Mouse (Mus musculus) ES-Bruce4 (cell line): ENCODE results near the gene Cyp8b1. TPM values are rescaled to one million over a fixed set of nuclear protein-coding genes. Genes with fewer than 3 reads are reported as not detected.

Experiments
- H3K27ac ChIP-seq: 2 replicates; pipeline ENCODE4 v1.5.1; 2012; ENCODE audit warnings: low read length, inconsistent platforms; ENCODE audit not compliant: insufficient read depth
- H3K27me3 ChIP-seq: 2 replicates; pipeline ENCODE4 v1.6.1; 2012; ENCODE audit warnings: mild to moderate bottlenecking, low read length, inconsistent platforms; ENCODE audit not compliant: control insufficient read depth, poor library complexity, insufficient read depth, severe bottlenecking
- H3K36me3 ChIP-seq: 2 replicates; pipeline ENCODE4 v1.6.1; 2012; ENCODE audit warnings: inconsistent platforms, mild to moderate bottlenecking, low read length, moderate library complexity; ENCODE audit not compliant: control insufficient read depth, poor library complexity, insufficient read depth, severe bottlenecking
- H3K4me1 ChIP-seq: one replicate; pipeline ENCODE4 v1.8.1; 2011; ENCODE audit warnings: low read length; ENCODE audit not compliant: control insufficient read depth, insufficient read depth
- H3K4me3 ChIP-seq: 2 replicates; pipeline ENCODE4 v1.5.1; 2011; ENCODE audit warnings: low read depth, mild to moderate bottlenecking, low read length
- H3K9ac ChIP-seq: 2 replicates; pipeline ENCODE4 v1.6.1; 2012; ENCODE audit warnings: low read depth, mild to moderate bottlenecking, inconsistent platforms; ENCODE audit not compliant: poor library complexity, severe bottlenecking
- H3K9me3 ChIP-seq: replicated peaks from 2 replicates; pipeline ENCODE4 v1.6.1; 2012; ENCODE audit warnings: mild to moderate bottlenecking, low read length, inconsistent platforms; ENCODE audit not compliant: control insufficient read depth, poor library complexity, insufficient read depth, severe bottlenecking
- CTCF ChIP-seq: IDR thresholded peaks from one replicate; pipeline ENCODE4 v1.8.1; 2011; ENCODE audit warnings: low read depth, low read length
- EP300 ChIP-seq: IDR thresholded peaks from 2 replicates; pipeline ENCODE4 v1.6.1; 2011; ENCODE audit warnings: low read depth, low read length; ENCODE audit not compliant: insufficient read depth
- POLR2A ChIP-seq: IDR thresholded peaks from one replicate; pipeline ENCODE4 v1.8.1; 2011; ENCODE audit warnings: low read length; ENCODE audit not compliant: insufficient read depth
- polyA plus RNA-seq: library from polyadenylated mRNA; stranded (reverse); fragments of >200 nt; gene quantifications from 2 replicates; pipeline ENCODE4 v1.2.4, GENCODE M21; 2011; ENCODE audit warnings: low read depth; ENCODE audit not compliant: missing spikeins, insufficient read depth, insufficient read length

Cyp8b1 gene
- polyA plus RNA-seq, 1 experiment, result not detected

- TF ChIP-seq POLR2A (no peak), EP300 (no peak), CTCF (no peak)
- no peaks in the 10 kb centered on the region for H3K4me1 ChIP-seq
- H3K9me3 ChIP-seq, result no peaks in the 10 kb centered on the region
- no peaks in the 10 kb centered on the region for H3K36me3 ChIP-seq
- no peaks in the 10 kb centered on the region; the same call in 1 of the 2 replicates for H3K27me3 ChIP-seq
- no peak overlapping the region for H3K9ac ChIP-seq
- no peak overlapping the region for H3K4me3 ChIP-seq
- no peak overlapping the region for H3K27ac ChIP-seq
Observed at GRCm38 (mm10) chr9:121948431-121948830, 32.3 kb upstream of the Cyp8b1 start.

GRCm38 (mm10) chr9:121947784-121948183 is 31.7 kb upstream of the Cyp8b1 start:
- Histone ChIP-seq H3K27ac (no peak overlapping the region), H3K4me3 (no peak overlapping the region), H3K27me3 (no peaks in the 10 kb centered on the region; the same call in 1 of the 2 replicates), H3K36me3 (no peaks in the 10 kb centered on the region), H3K9me3 (no peaks in the 10 kb centered on the region), H3K9ac (no peak overlapping the region), H3K4me1 (no peaks in the 10 kb centered on the region)
- TF ChIP-seq POLR2A (no peak), EP300 (no peak), CTCF (no peak)

- no peaks in the 10 kb centered on the region for H3K36me3 ChIP-seq
- no peak overlapping the region for H3K27ac ChIP-seq
- no peak overlapping the region for H3K4me3 ChIP-seq
- TF ChIP-seq EP300 (no peak), CTCF (no peak), POLR2A (no peak)
- no peaks in the 10 kb centered on the region; the same call in 1 of the 2 replicates for H3K27me3 ChIP-seq
- no peaks in the 10 kb centered on the region for H3K9me3 ChIP-seq
- no peak overlapping the region for H3K9ac ChIP-seq
- no peaks in the 10 kb centered on the region for H3K4me1 ChIP-seq
Observed at GRCm38 (mm10) chr9:121943628-121944027, 27.5 kb upstream of the Cyp8b1 start.

GRCm38 (mm10) chr9:121943005-121943404 is 26.9 kb upstream of the Cyp8b1 start:
- Histone ChIP-seq H3K27ac (no peak overlapping the region), H3K27me3 (no peaks in the 10 kb centered on the region; the same call in 1 of the 2 replicates), H3K9me3 (no peaks in the 10 kb centered on the region), H3K4me1 (no peaks in the 10 kb centered on the region), H3K36me3 (no peaks in the 10 kb centered on the region), H3K9ac (no peak overlapping the region), H3K4me3 (no peak overlapping the region)
- TF ChIP-seq EP300, result no peak
- no peak for TF ChIP-seq POLR2A
- TF ChIP-seq CTCF, result no peak

- H3K27ac ChIP-seq, result no peak overlapping the region
- H3K36me3 ChIP-seq, result no peaks in the 10 kb centered on the region
- no peaks in the 10 kb centered on the region for H3K4me1 ChIP-seq
- no peak for TF ChIP-seq POLR2A
- TF ChIP-seq CTCF, result no peak
- H3K27me3 ChIP-seq, result peaks cover 1% of the 10 kb centered on the region; the same call in 1 of the 2 replicates
- no peaks in the 10 kb centered on the region for H3K9me3 ChIP-seq
- no peak overlapping the region for H3K9ac ChIP-seq
- no peak overlapping the region for H3K4me3 ChIP-seq
Observed at GRCm38 (mm10) chr9:121937944-121938355, 21.8 kb upstream of the Cyp8b1 start.

GRCm38 (mm10) chr9:121937451-121937864 is 21.4 kb upstream of the Cyp8b1 start:
- no peaks in the 10 kb centered on the region for H3K36me3 ChIP-seq
- H3K27ac ChIP-seq, result no peak overlapping the region
- no peaks in the 10 kb centered on the region for H3K9me3 ChIP-seq
- TF ChIP-seq EP300 (no peak), POLR2A (no peak), CTCF (no peak)
- H3K9ac ChIP-seq, result no peak overlapping the region
- peaks cover 1% of the 10 kb centered on the region; the same call in 1 of the 2 replicates for H3K27me3 ChIP-seq
- H3K4me3 ChIP-seq, result no peak overlapping the region
- H3K4me1 ChIP-seq, result no peaks in the 10 kb centered on the region
